Mouse (Mus musculus) macrophage (primary cell): ENCODE results near the gene Hoxb7. TPM values are rescaled to one million over a fixed set of nuclear protein-coding genes. Genes with fewer than 3 reads are reported as not detected.

Source experiments
- H3K27ac ChIP-seq: fragments of 350-480 bp; formaldehyde crosslinking; 2 replicates; pipeline ENCODE4 v1.9.0; 2021
- H3K36me3 ChIP-seq: fragments of 350-480 bp; formaldehyde crosslinking; 2 replicates; pipeline ENCODE4 v1.9.0; 2021; ENCODE audit errors: inconsistent target
- H3K4me3 ChIP-seq: fragments of 350-480 bp; formaldehyde crosslinking; 2 replicates; pipeline ENCODE4 v1.9.0; 2021; ENCODE audit errors: inconsistent target
- H3K79me2 ChIP-seq: fragments of 350-480 bp; formaldehyde crosslinking; 2 replicates; pipeline ENCODE4 v1.9.0; 2021; ENCODE audit errors: inconsistent target
- WGBS: methylation state at CpG from one replicate; pipeline ENCODE4 v1.1.7; 2026; ENCODE audit warnings: inconsistent platforms; ENCODE audit not compliant: missing documents; 5-methylcytosine and 5-hydroxymethylcytosine counted together
- polyA plus RNA-seq: library from polyadenylated mRNA; stranded (reverse); fragments of 250-400 nt; gene quantifications from 3 replicates; pipeline ENCODE4 v1.2.4, GENCODE M21; 2018; ENCODE audit warnings: inconsistent platforms

Hoxb7 gene
- polyA plus RNA-seq, 1 experiment from 2014 or later, result not detected

- H3K4me3 ChIP-seq, result no peak overlapping the region
- WGBS, result 61% methylated on average over 6 of the region's 6 CpGs
- no peaks in the 10 kb centered on the region for H3K36me3 ChIP-seq
- H3K27ac ChIP-seq, result no peak overlapping the region
- no peaks in the 10 kb centered on the region for H3K79me2 ChIP-seq
These were observed 24.1 kb upstream of the Hoxb7 start for GRCm38 (mm10) chr11:96262262-96262830.

DNA sequence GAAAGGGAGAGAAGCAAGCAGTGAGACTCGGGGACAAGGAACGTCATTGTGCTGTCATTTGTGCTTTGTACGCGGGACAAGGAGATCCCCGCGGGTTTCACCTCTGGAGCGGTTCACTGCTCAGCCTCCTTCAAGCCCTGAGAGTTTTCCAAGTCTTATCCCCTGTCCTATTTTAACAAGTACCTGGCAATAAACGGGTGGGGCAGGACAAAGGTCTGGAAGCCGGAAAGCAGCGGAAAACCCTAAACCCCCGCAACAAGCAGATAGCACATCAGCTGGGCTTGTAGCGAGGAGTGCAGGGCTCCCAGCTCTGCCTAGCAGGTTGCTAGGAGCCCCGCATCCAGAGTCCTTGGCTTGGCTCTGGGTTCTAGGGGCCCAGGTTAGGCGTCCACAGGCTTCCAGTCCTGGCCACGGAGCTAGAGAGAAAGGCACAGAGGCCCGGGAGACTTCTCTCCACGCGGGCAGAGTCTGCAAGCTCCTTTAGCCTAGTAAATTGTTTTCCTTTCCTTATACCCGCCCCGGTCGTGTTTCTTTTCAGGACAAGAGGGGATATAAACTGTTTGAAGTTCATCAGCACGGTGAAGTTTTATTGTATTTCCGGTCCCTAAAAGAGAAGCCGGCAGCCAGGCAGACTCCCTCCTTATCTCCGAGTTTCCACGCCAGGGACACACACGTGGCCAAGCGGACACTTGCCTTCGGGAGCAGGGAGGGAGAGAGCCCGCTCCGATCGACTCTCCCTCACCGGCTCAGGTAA, 22.6 kb upstream of the Hoxb7 start:
- Histone ChIP-seq H3K36me3 (no peaks in the 10 kb centered on the region), H3K27ac (no peak overlapping the region), H3K4me3 (no peak overlapping the region), H3K79me2 (no peaks in the 10 kb centered on the region)
- 46% methylated on average over 33 of the region's 33 CpGs for WGBS

DNA sequence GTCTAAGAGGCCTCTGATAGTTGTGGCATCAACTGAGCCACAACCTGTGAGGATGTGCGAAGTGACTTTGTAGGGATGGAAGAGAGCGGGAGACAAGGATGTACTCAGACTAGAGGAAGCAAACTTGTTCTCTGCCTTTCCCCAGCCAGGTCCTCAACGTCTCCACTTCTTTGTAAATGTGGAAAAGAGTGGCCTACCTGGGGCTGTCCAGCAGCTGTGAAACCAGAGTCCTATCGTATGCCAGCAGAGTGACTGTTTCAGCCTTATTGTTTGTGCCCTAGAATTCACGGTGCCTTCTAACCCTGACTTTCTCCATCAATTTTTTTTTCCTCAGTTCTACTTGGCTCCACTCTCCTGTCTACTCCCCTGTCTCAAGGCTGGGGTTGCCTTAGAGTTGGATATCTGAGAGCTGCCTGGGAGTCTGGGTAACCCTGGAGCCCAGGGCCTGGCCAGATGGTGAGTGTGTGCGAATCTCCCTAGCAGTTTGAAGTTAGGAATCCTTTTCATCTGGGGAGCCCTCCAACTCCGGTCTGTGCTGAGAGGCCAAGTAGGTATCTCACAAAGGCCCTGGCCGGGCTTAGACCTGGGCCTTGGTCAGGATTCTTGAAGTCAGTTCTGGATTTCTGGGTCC, 21.9 kb upstream of the Hoxb7 start:
- Histone ChIP-seq H3K79me2 (no peaks in the 10 kb centered on the region), H3K4me3 (no peak overlapping the region), H3K27ac (no peak overlapping the region), H3K36me3 (no peaks in the 10 kb centered on the region)
- WGBS, result 87% methylated on average over 8 of the region's 8 CpGs

GRCm38 (mm10) chr11:96265954-96266353, 20.5 kb upstream of the Hoxb7 start:
- WGBS, result 54% methylated on average over 6 of the region's 7 CpGs
- Histone ChIP-seq H3K4me3 (no peak overlapping the region), H3K79me2 (no peaks in the 10 kb centered on the region), H3K27ac (no peak overlapping the region), H3K36me3 (no peaks in the 10 kb centered on the region)

- no peak overlapping the region for H3K4me3 ChIP-seq
- H3K79me2 ChIP-seq, result no peaks in the 10 kb centered on the region
- no peak overlapping the region for H3K27ac ChIP-seq
- 93% methylated on average over 7 of the region's 7 CpGs for WGBS
- H3K36me3 ChIP-seq, result no peaks in the 10 kb centered on the region
These were observed 19.2 kb upstream of the Hoxb7 start for GRCm38 (mm10) chr11:96267021-96267920.

- no peaks in the 10 kb centered on the region for H3K36me3 ChIP-seq
- H3K4me3 ChIP-seq, result no peak overlapping the region
- WGBS, result 50% methylated on average over 1 of the region's 1 CpGs
- H3K79me2 ChIP-seq, result no peaks in the 10 kb centered on the region
- no peak overlapping the region for H3K27ac ChIP-seq
These were observed 18.2 kb upstream of the Hoxb7 start for GRCm38 (mm10) chr11:96268031-96268745.

DNA sequence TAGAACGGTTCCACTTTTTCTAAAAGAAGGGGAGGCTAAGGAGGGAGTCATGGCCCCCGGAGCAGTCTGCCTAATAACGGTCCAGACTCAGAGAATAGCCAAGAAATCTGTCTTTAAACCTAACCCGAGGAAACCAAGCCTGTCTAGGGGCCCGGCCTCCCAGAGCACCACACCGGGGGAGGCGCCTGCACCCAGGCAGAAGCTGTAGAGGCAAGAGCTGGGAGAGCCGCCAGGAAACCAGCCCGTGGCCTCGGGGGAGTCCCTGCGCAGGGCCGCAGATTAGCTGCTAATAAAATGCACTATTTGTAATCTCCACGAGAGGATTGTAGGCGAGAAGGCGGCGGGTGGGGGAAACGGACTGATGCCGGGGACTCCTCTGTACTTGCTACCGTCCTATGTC, 16.6 kb upstream of the Hoxb7 start:
- Histone ChIP-seq H3K4me3 (no peak overlapping the region), H3K27ac (no peak overlapping the region), H3K79me2 (no peaks in the 10 kb centered on the region), H3K36me3 (no peaks in the 10 kb centered on the region)
- WGBS, result 4% methylated on average over 19 of the region's 19 CpGs

DNA sequence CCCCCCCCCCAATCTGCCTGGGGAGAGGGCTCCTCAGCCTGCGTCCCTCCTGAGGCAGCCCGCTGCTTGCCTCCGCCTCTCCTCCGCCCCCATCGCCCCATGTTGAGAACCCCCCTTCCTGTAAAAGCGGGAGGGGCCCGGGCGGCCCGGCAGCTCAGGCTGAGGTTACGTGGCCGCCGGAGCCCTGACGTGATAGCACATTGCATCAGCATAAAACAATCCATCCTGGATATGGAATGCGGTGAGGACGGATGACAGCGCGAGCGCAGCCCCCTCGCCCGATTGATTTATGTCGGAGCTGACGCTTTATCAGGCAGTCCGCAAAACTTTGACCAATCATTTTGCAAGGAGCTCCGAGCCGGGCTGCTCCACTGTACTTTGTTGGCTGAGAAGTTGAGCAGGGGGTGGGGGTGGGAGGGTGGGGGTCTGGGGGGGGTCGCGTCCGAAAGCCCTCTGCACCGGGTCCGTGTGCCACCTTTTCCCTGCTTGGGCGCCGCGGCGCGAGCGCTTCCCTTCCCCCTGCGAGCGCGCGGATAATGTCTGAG, 15.4 kb upstream of the Hoxb7 start, which contains the start of gene Hoxb9:
Hoxb9 (plus strand) TSS at position 462 of the 545 bp plus-strand sequence.
- Histone ChIP-seq H3K27ac (no peak within 1 kb of the TSS), H3K4me3 (no peak within 1 kb of the TSS), H3K36me3 (no peaks in the 10 kb centered on the region), H3K79me2 (no peaks in the 10 kb centered on the region)
- 2% methylated on average over 36 of the region's 40 CpGs for WGBS

DNA sequence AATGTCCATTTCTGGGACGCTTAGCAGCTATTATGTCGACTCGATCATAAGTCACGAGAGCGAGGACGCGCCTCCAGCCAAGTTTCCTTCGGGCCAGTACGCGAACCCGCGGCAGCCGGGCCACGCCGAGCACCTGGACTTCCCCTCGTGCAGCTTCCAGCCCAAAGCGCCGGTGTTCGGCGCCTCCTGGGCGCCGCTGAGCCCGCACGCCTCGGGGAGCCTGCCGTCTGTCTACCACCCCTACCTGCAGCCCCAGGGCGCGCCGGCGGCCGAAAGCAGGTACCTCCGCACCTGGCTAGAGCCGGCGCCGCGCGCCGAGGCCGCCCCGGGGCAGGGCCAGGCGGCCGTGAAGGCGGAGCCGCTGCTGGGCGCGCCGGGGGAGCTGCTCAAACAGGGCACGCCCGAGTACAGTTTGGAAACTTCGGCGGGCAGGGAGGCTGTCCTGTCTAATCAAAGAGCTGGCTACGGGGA, 14.8 kb upstream of the Hoxb7 start:
- no peak overlapping the region for H3K4me3 ChIP-seq
- WGBS, result 2% methylated on average over 52 of the region's 52 CpGs
- no peaks in the 10 kb centered on the region for H3K36me3 ChIP-seq

GRCm38 (mm10) chr11:96272024-96272921, 14.2 kb upstream of the Hoxb7 start:
- H3K36me3 ChIP-seq, result no peaks in the 10 kb centered on the region
- no peaks in the 10 kb centered on the region for H3K79me2 ChIP-seq
- H3K4me3 ChIP-seq, result no peak overlapping the region
- WGBS, result 2% methylated on average over 42 of the region's 58 CpGs
- H3K27ac ChIP-seq, result no peak overlapping the region

More for the DNA sequence above, 14.8 kb upstream of the Hoxb7 start:
- H3K79me2 ChIP-seq, result no peaks in the 10 kb centered on the region
- H3K27ac ChIP-seq, result no peak overlapping the region

DNA sequence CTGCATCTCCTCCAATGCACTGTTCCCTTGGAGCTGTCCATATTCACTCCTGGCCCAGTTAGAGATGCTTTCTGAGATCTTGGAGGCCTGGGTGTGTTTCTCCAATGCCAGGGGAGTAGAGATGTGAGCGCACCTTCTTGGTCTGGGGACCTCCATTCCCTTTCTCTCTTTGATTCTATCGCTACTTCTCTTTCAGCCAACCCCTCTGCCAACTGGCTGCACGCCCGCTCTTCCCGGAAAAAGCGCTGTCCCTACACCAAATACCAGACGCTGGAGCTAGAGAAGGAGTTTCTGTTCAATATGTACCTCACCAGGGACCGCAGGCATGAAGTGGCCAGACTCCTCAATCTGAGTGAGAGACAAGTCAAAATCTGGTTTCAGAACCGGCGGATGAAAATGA, 12.0 kb upstream of the Hoxb7 start:
- WGBS, result 63% methylated on average over 10 of the region's 10 CpGs
- no peak overlapping the region for H3K27ac ChIP-seq
- no peaks in the 10 kb centered on the region for H3K79me2 ChIP-seq
- H3K4me3 ChIP-seq, result no peak overlapping the region
- H3K36me3 ChIP-seq, result no peaks in the 10 kb centered on the region

GRCm38 (mm10) chr11:96275896-96276295, 10.5 kb upstream of the Hoxb7 start:
- no peaks in the 10 kb centered on the region for H3K79me2 ChIP-seq
- no peaks in the 10 kb centered on the region for H3K36me3 ChIP-seq
- 49% methylated on average over 4 of the region's 4 CpGs for WGBS
- H3K27ac ChIP-seq, result no peak overlapping the region
- no peak overlapping the region for H3K4me3 ChIP-seq
